Comparison of ENCODE assay signal across 16 mouse cellular contexts in genomic region chr8:110699501-110699900, GRCm38 (mm10). TPM values are rescaled to one million over a fixed set of nuclear protein-coding genes. Genes with fewer than 3 reads are reported as not detected.
DNase-seq lines count a peak whose midpoint lies in the region; ATAC-seq and TF ChIP-seq lines count a peak whose summit lies in the region.
"Had no signal": no experiment of that assay in that cellular context is flagged by ENCODE, and none has a peak within 500 bp of the region (broad histone marks: within the 10 kb centered on the region; RNA-seq: fewer than 3 reads in every experiment).

No protein-coding gene starts in this region.

- no peak for TF ChIP-seq CTCF in heart, adult 2 months (IDR thresholded peaks at IDR 0.05)

- peak overlapping the region; percentile 44; the same call in 1 of the 2 replicates for H3K27ac ChIP-seq in heart, embryonic 10.5 days
- no peak overlapping the region for H3K27ac ChIP-seq in heart, adult 2 months
- H3K27ac ChIP-seq in hindbrain, embryonic 16.5 days (ENCODE audit: low read depth, low read length) = peak overlapping the region; percentile 31; the same call in 1 of the 2 replicates
- H3K27ac ChIP-seq in hindbrain, embryonic 10.5 days = no peak overlapping the region
- H3K27ac ChIP-seq in neural tube, embryonic 13.5 days (replicated peaks) = peak overlapping the region; percentile 29; the same call in 1 of the 2 replicates
- H3K27ac ChIP-seq in neural tube, embryonic 15.5 days (replicated peaks) = peak overlapping the region; percentile 42; the same call in 1 of the 2 replicates
- H3K27ac ChIP-seq: embryonic facial prominence, embryonic 13.5 days; forebrain, embryonic 12.5 days; intestine, embryonic 15.5 days had no signal

- no peak for DNase-seq in heart, embryonic 10.5 days (ENCODE audit: low spot score)
- no peak for DNase-seq in heart, adult 2 months
- DNase-seq in hindbrain, embryonic 10.5 days (ENCODE audit: low spot score) = no peak
- no peak for DNase-seq in neural tube, embryonic 10.5 days (ENCODE audit: extremely low spot score, low spot score)
- DNase-seq in left cerebral cortex, postnatal 14 days (ENCODE audit: low spot score in 2 of 2) = no peak
- DNase-seq: adrenal gland, adult 2 months; adrenal gland, postnatal 25 days; cerebellum, adult 2 months; gastrocnemius, postnatal 10 days had no signal

- ATAC-seq in hindbrain, embryonic 16.5 days = no peak
- ATAC-seq in neural tube, embryonic 13.5 days (ENCODE audit: low read depth) = no peak
- ATAC-seq in neural tube, embryonic 15.5 days (ENCODE audit: low FRiP score) = no peak
- ATAC-seq: forebrain, embryonic 16.5 days; intestine, embryonic 15.5 days had no signal

- intact Hi-C loops in heart, adult 2 months (cut with DNase I) = no loop called here
- intact Hi-C loops in left cerebral cortex, postnatal 14 days (cut with DNase I) = no loop called here

- no peaks in the 10 kb centered on the region for H3K9me3 ChIP-seq in heart, embryonic 10.5 days
- no peaks in the 10 kb centered on the region for H3K9me3 ChIP-seq in hindbrain, embryonic 16.5 days (ENCODE audit: control insufficient read depth, low read length)
- no peaks in the 10 kb centered on the region for H3K9me3 ChIP-seq in hindbrain, embryonic 10.5 days
- no peaks in the 10 kb centered on the region for H3K9me3 ChIP-seq in neural tube, embryonic 13.5 days
- H3K9me3 ChIP-seq in neural tube, embryonic 15.5 days (replicated peaks) = no peaks in the 10 kb centered on the region
- H3K9me3 ChIP-seq: embryonic facial prominence, embryonic 13.5 days; forebrain, embryonic 12.5 days; intestine, embryonic 15.5 days had no signal

- H3K4me1 ChIP-seq in heart, embryonic 10.5 days = peaks cover 87% of the 10 kb centered on the region
- peaks cover 6% of the 10 kb centered on the region for H3K4me1 ChIP-seq in heart, adult 2 months (ENCODE audit: control insufficient read depth, insufficient read depth, low read length)
- H3K4me1 ChIP-seq in hindbrain, embryonic 16.5 days (ENCODE audit: control insufficient read depth, insufficient read depth, low read depth, low read length) = peaks cover 37% of the 10 kb centered on the region
- peaks cover 41% of the 10 kb centered on the region for H3K4me1 ChIP-seq in hindbrain, embryonic 10.5 days (replicated peaks)
- H3K4me1 ChIP-seq in neural tube, embryonic 13.5 days (replicated peaks) = peaks cover 46% of the 10 kb centered on the region
- H3K4me1 ChIP-seq in neural tube, embryonic 15.5 days = peaks cover 58% of the 10 kb centered on the region

- no peak overlapping the region for H3K9ac ChIP-seq in heart, adult 2 months (ENCODE audit: low read depth, low read length)
- H3K9ac ChIP-seq in hindbrain, embryonic 16.5 days (ENCODE audit: low read depth, low read length) = no peak overlapping the region
- H3K9ac ChIP-seq in neural tube, embryonic 13.5 days = no peak overlapping the region
- H3K9ac ChIP-seq in neural tube, embryonic 15.5 days (replicated peaks) = no peak overlapping the region
- H3K9ac ChIP-seq: embryonic facial prominence, embryonic 13.5 days; forebrain, embryonic 12.5 days; intestine, embryonic 15.5 days had no signal

- 84% methylated on average over 7 of the region's 7 CpGs for WGBS in heart, embryonic 10.5 days
- WGBS in heart, adult 2 months = 83% methylated on average over 7 of the region's 7 CpGs
- WGBS in hindbrain, embryonic 16.5 days = 82% methylated on average over 7 of the region's 7 CpGs
- WGBS in hindbrain, embryonic 10.5 days = 87% methylated on average over 7 of the region's 7 CpGs
- 75% methylated on average over 7 of the region's 7 CpGs for WGBS in neural tube, embryonic 13.5 days
- 60% methylated on average over 7 of the region's 7 CpGs for WGBS in neural tube, embryonic 15.5 days

- H3K4me2 ChIP-seq in hindbrain, embryonic 16.5 days (ENCODE audit: low read length) = no peak overlapping the region
- no peak overlapping the region for H3K4me2 ChIP-seq in neural tube, embryonic 13.5 days
- no peak overlapping the region for H3K4me2 ChIP-seq in neural tube, embryonic 15.5 days
- H3K4me2 ChIP-seq: embryonic facial prominence, embryonic 13.5 days; forebrain, embryonic 12.5 days; intestine, embryonic 15.5 days had no signal

- TF ChIP-seq EP300 in heart, adult 2 months (IDR thresholded peaks at IDR 0.05; ENCODE audit: insufficient read depth, low read depth, low read length) = no peak

- H3K36me3 ChIP-seq in heart, embryonic 10.5 days = peaks cover 14% of the 10 kb centered on the region
- H3K36me3 ChIP-seq in heart, adult 2 months (ENCODE audit: control insufficient read depth, insufficient read depth, low read length) = no peaks in the 10 kb centered on the region
- H3K36me3 ChIP-seq in hindbrain, embryonic 16.5 days (ENCODE audit: control insufficient read depth, insufficient read depth, low read length) = no peaks in the 10 kb centered on the region; the same call in none of the 2 replicates
- peaks cover 62% of the 10 kb centered on the region for H3K36me3 ChIP-seq in hindbrain, embryonic 10.5 days
- peaks cover 8% of the 10 kb centered on the region; the same call in 1 of the 2 replicates for H3K36me3 ChIP-seq in neural tube, embryonic 13.5 days
- peaks cover 4% of the 10 kb centered on the region; the same call in 1 of the 2 replicates for H3K36me3 ChIP-seq in neural tube, embryonic 15.5 days
- H3K36me3 ChIP-seq: intestine, embryonic 15.5 days had no signal

- H3K79me2 ChIP-seq in heart, adult 2 months (replicated peaks; ENCODE audit: control insufficient read depth, insufficient read depth, low read length) = no peaks in the 10 kb centered on the region

- H3K27me3 ChIP-seq in heart, embryonic 10.5 days (ENCODE audit: insufficient read depth, poor library complexity, severe bottlenecking) = no peaks in the 10 kb centered on the region
- no peaks in the 10 kb centered on the region for H3K27me3 ChIP-seq in heart, adult 2 months (ENCODE audit: control insufficient read depth, insufficient read depth, low read length)
- H3K27me3 ChIP-seq in hindbrain, embryonic 16.5 days (replicated peaks; ENCODE audit: control insufficient read depth, insufficient read depth, low read length) = no peaks in the 10 kb centered on the region
- no peaks in the 10 kb centered on the region for H3K27me3 ChIP-seq in hindbrain, embryonic 10.5 days (ENCODE audit: insufficient read depth, poor library complexity, severe bottlenecking)
- H3K27me3 ChIP-seq in neural tube, embryonic 13.5 days = no peaks in the 10 kb centered on the region
- H3K27me3 ChIP-seq in neural tube, embryonic 15.5 days (replicated peaks) = no peaks in the 10 kb centered on the region
- H3K27me3 ChIP-seq: embryonic facial prominence, embryonic 13.5 days; forebrain, embryonic 12.5 days; intestine, embryonic 15.5 days had no signal

- no peak overlapping the region for H3K4me3 ChIP-seq in heart, embryonic 10.5 days
- no peak overlapping the region for H3K4me3 ChIP-seq in heart, adult 2 months
- H3K4me3 ChIP-seq in hindbrain, embryonic 16.5 days (ENCODE audit: low read length) = no peak overlapping the region
- no peak overlapping the region for H3K4me3 ChIP-seq in hindbrain, embryonic 10.5 days
- H3K4me3 ChIP-seq in neural tube, embryonic 13.5 days = no peak overlapping the region
- H3K4me3 ChIP-seq in neural tube, embryonic 15.5 days (replicated peaks) = no peak overlapping the region
- H3K4me3 ChIP-seq: embryonic facial prominence, embryonic 13.5 days; forebrain, embryonic 12.5 days; intestine, embryonic 15.5 days had no signal

- TF ChIP-seq POLR2A in heart, adult 2 months (IDR thresholded peaks at IDR 0.05; ENCODE audit: insufficient read depth, low read depth, low read length) = no peak

RNA-seq across cellular contexts. Expression of gene Mtss1l, which starts 21.8 kb away (rescaled TPM):
- 5.3 and 6.4 TPM in 2 replicates for polyA plus RNA-seq in heart, embryonic 10.5 days (2016; fragmentation: Nextera tagmentation; extraction: Ambion mirVana)
- 10 to 100 TPM; 38.8 to 39.6 TPM for total RNA-seq in heart, adult 2 months (2021)
- polyA plus RNA-seq in heart, adult 2 months (2012; rRNA removed) = 34.3 and 39.7 TPM in 2 replicates
- 26.4 and 28.8 TPM in 2 replicates for polyA plus RNA-seq in hindbrain, embryonic 16.5 days (2015; fragmentation: Nextera tagmentation; extraction: Ambion mirVana)
- polyA plus RNA-seq in hindbrain, embryonic 10.5 days (2016; fragmentation: Nextera tagmentation; extraction: Ambion mirVana) = 6.4 and 6.9 TPM in 2 replicates
- 13.3 and 14.0 TPM in 2 replicates for polyA plus RNA-seq in neural tube, embryonic 13.5 days (2015; fragmentation: Nextera tagmentation; extraction: Ambion mirVana)
- 21.2 and 31.8 TPM in 2 replicates for polyA plus RNA-seq in neural tube, embryonic 15.5 days (2015; fragmentation: Nextera tagmentation; extraction: Ambion mirVana)
- 100 to 1,000 TPM; 184 to 221 TPM for total RNA-seq in left cerebral cortex, postnatal 14 days (2021)

Comparison
In these comparisons a context has a peak if more than half of its experiments do, and no peak if none do; other contexts are left out.
1. H3K27ac ChIP-seq: peak in heart, embryonic 10.5 days (single experiment), hindbrain, embryonic 16.5 days (single experiment), neural tube, embryonic 13.5 days (single experiment) and neural tube, embryonic 15.5 days (single experiment); none in heart, adult 2 months (single experiment) and hindbrain, embryonic 10.5 days (single experiment).